Comparison of ENCODE assay signal across 8 mouse cellular contexts in the genomic region with DNA sequence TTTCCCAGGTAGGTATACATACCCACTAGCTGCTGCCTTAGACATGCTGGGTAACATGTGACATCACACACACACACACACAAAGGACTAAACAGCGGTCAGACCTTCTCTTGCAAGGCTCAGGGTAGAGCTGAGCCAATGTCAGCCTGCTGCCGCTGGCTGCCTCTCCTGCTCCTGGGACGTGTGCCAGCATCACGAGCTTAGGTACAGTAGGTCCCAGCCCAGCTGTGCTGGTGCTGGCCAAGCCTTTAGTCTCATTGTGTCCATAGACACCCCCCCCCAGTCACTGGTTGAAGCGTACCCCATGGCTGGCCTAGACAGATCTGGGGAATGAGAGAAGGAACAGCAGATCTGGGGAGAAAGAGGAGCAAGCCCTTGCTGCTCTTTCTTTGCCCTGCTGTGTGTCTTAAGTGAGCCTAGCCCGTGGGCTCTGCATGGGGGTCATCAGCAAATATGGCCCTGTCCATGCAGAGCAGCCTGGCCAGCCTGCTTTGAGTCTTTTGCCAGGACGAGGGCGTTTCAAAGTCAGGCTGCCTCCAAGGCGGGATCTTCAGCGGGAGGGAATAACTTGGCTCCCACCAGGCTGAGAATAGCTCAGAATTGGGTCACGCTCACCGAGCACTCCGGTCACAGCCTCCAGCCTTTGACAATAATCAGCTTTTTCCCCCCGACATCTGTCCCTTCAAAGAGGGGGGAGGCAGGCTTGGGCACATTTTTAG. TPM values are rescaled to one million over a fixed set of nuclear protein-coding genes. Genes with fewer than 3 reads are reported as not detected.
DNase-seq lines count a peak whose midpoint lies in the region; ATAC-seq lines count a peak whose summit lies in the region.

No protein-coding gene starts in this region.

- H3K9ac ChIP-seq in forebrain, embryonic 14.5 days (ENCODE audit: low read length): peak overlapping the region; percentile 38; the same call in 1 of the 2 replicates
- peak overlapping the region; percentile 40; the same call in 1 of the 2 replicates for H3K9ac ChIP-seq in midbrain, embryonic 16.5 days (ENCODE audit: low read depth, low read length)

- no peaks in the 10 kb centered on the region for H3K9me3 ChIP-seq in forebrain, embryonic 14.5 days (replicated peaks; ENCODE audit: control insufficient read depth, low read length)
- no peaks in the 10 kb centered on the region for H3K9me3 ChIP-seq in midbrain, embryonic 16.5 days (replicated peaks; ENCODE audit: control insufficient read depth, low read length, poor library complexity, severe bottlenecking)

- H3K36me3 ChIP-seq in forebrain, embryonic 14.5 days (ENCODE audit: control insufficient read depth, insufficient read depth, low read length): peaks cover 12% of the 10 kb centered on the region
- H3K36me3 ChIP-seq in midbrain, embryonic 16.5 days (ENCODE audit: control insufficient read depth, insufficient read depth, low read length): no peaks in the 10 kb centered on the region

- intact Hi-C loops in heart, postnatal 25 days (cut with DNase I): no loop called here

- peak; percentile 85 for DNase-seq in Muller cell, postnatal 12 days (ENCODE audit: inconsistent ontology term)
- peak; percentile 82 to 88 for DNase-seq in adrenal gland, postnatal 36 days
- peak; percentile 81 for DNase-seq in forebrain, embryonic 14.5 days (ENCODE audit: low spot score)
- peak; percentile 70 for DNase-seq in heart, postnatal 25 days (ENCODE audit: low spot score)
- peak; percentile 95 for DNase-seq in kidney, postnatal 36 days
- DNase-seq in B cell, adult 2 months: no peak
- DNase-seq in spleen, postnatal 14 days (ENCODE audit: low spot score in 2 of 2): no peak

- H3K4me1 ChIP-seq in forebrain, embryonic 14.5 days (ENCODE audit: control insufficient read depth, insufficient read depth, low read length): peaks cover 28% of the 10 kb centered on the region
- H3K4me1 ChIP-seq in midbrain, embryonic 16.5 days (ENCODE audit: control insufficient read depth, insufficient read depth, low read length): peaks cover 13% of the 10 kb centered on the region

- no peak overlapping the region for H3K4me3 ChIP-seq in forebrain, embryonic 14.5 days (ENCODE audit: low read depth, low read length)
- no peak overlapping the region for H3K4me3 ChIP-seq in midbrain, embryonic 16.5 days (ENCODE audit: low read depth, low read length)

- peak overlapping the region; percentile 21; the same call in 1 of the 2 replicates for H3K4me2 ChIP-seq in forebrain, embryonic 14.5 days (ENCODE audit: low read length)
- H3K4me2 ChIP-seq in midbrain, embryonic 16.5 days (ENCODE audit: low read length): peak overlapping the region; percentile 7; the same call in 1 of the 2 replicates

- 7% methylated on average over 14 of the region's 14 CpGs for WGBS in forebrain, embryonic 14.5 days
- 11% methylated on average over 14 of the region's 14 CpGs for WGBS in midbrain, embryonic 16.5 days

- H3K27me3 ChIP-seq in forebrain, embryonic 14.5 days (replicated peaks; ENCODE audit: control insufficient read depth, insufficient read depth, low read length): no peaks in the 10 kb centered on the region
- no peaks in the 10 kb centered on the region for H3K27me3 ChIP-seq in midbrain, embryonic 16.5 days (ENCODE audit: control insufficient read depth, insufficient read depth, low read depth, low read length)

- ATAC-seq in forebrain, embryonic 14.5 days: peak; percentile 82
- peak; percentile 77 for ATAC-seq in midbrain, embryonic 16.5 days

- H3K27ac ChIP-seq in forebrain, embryonic 14.5 days (ENCODE audit: low read depth, low read length): peak overlapping the region; percentile 88
- peak overlapping the region; percentile 82 for H3K27ac ChIP-seq in midbrain, embryonic 16.5 days (ENCODE audit: low read length)

RNA-seq across cellular contexts. Expression of gene Trmt61a, which starts 9.6 kb away (rescaled TPM):
- 10 to 100 TPM; 15.7 to 18.6 TPM for total RNA-seq in adrenal gland, postnatal 36 days (2021)
- 5.8 and 7.8 TPM in 2 replicates for polyA plus RNA-seq in forebrain, embryonic 14.5 days (2014; fragmentation: Nextera tagmentation; extraction: Ambion mirVana)
- 1 to 10 TPM; 4.4 to 5.7 TPM for total RNA-seq in heart, postnatal 25 days (2021)
- 9.8 and 10.4 TPM in 2 replicates for polyA plus RNA-seq in midbrain, embryonic 16.5 days (2015; fragmentation: Nextera tagmentation; extraction: Ambion mirVana)

RNA-seq across cellular contexts. Expression of gene Ckb, which starts 15.4 kb away (rescaled TPM):
- total RNA-seq in adrenal gland, postnatal 36 days (2021): 10 to 100 TPM; 34.2 to 53.4 TPM
- polyA plus RNA-seq in forebrain, embryonic 14.5 days (2014; fragmentation: Nextera tagmentation; extraction: Ambion mirVana): 1,532 and 1,552 TPM in 2 replicates
- total RNA-seq in heart, postnatal 25 days (2021): 10 to 100 TPM; 91.2 to 98.8 TPM
- polyA plus RNA-seq in midbrain, embryonic 16.5 days (2015; fragmentation: Nextera tagmentation; extraction: Ambion mirVana): 1,397 and 1,482 TPM in 2 replicates

RNA-seq across cellular contexts. Expression of gene Bag5, which starts 25.5 kb away (rescaled TPM):
- total RNA-seq in adrenal gland, postnatal 36 days (2021): 10 to 100 TPM; 37.2 to 39.8 TPM
- 60.4 and 65.8 TPM in 2 replicates for polyA plus RNA-seq in forebrain, embryonic 14.5 days (2014; fragmentation: Nextera tagmentation; extraction: Ambion mirVana)
- total RNA-seq in heart, postnatal 25 days (2021): 10 to 100 TPM; 19.4 to 21.2 TPM
- 70.4 and 71.8 TPM in 2 replicates for polyA plus RNA-seq in midbrain, embryonic 16.5 days (2015; fragmentation: Nextera tagmentation; extraction: Ambion mirVana)

RNA-seq across cellular contexts. Expression of gene Apopt1, which starts 25.6 kb away (rescaled TPM):
- 10 to 100 TPM; 58.8 to 76.2 TPM for total RNA-seq in adrenal gland, postnatal 36 days (2021)
- polyA plus RNA-seq in forebrain, embryonic 14.5 days (2014; fragmentation: Nextera tagmentation; extraction: Ambion mirVana): 47.1 and 50.8 TPM in 2 replicates
- total RNA-seq in heart, postnatal 25 days (2021): 10 to 100 TPM; 32.1 to 36.4 TPM
- 52.3 and 56.8 TPM in 2 replicates for polyA plus RNA-seq in midbrain, embryonic 16.5 days (2015; fragmentation: Nextera tagmentation; extraction: Ambion mirVana)

Comparison
In these comparisons a context has a peak if more than half of its experiments do, and no peak if none do; other contexts are left out.
1. DNase-seq: peak in Muller cell, postnatal 12 days (single experiment), adrenal gland, postnatal 36 days (2 of 2), forebrain, embryonic 14.5 days (single experiment), heart, postnatal 25 days (single experiment) and kidney, postnatal 36 days (2 of 2); none in B cell, adult 2 months (0 of 2) and spleen, postnatal 14 days (0 of 2).